Mouse (Mus musculus) G1E (cell line): Measurements from ENCODE around the gene Katnbl1.

Experiments used
- CTCF ChIP-seq: IDR thresholded peaks from 2 replicates; pipeline ENCODE4 v1.5.1; 2012; ENCODE audit warnings: low read depth, low read length, inconsistent platforms, mixed read lengths
- GATA1 ChIP-seq: IDR thresholded peaks from 2 replicates; pipeline ENCODE4 v1.6.1; 2012; ENCODE audit warnings: borderline replicate concordance, low read length, inconsistent platforms, mixed read lengths
- POLR2AphosphoS5 ChIP-seq: IDR thresholded peaks from 2 replicates; pipeline ENCODE4 v1.6.1; 2012; ENCODE audit warnings: low read depth, low read length, inconsistent platforms; ENCODE audit not compliant: insufficient replicate concordance
- TAL1 ChIP-seq: conservative IDR thresholded peaks from 2 replicates; pipeline ENCODE4 v1.6.1; 2012; ENCODE audit warnings: low read depth, low read length, inconsistent platforms, mixed read lengths

DNA sequence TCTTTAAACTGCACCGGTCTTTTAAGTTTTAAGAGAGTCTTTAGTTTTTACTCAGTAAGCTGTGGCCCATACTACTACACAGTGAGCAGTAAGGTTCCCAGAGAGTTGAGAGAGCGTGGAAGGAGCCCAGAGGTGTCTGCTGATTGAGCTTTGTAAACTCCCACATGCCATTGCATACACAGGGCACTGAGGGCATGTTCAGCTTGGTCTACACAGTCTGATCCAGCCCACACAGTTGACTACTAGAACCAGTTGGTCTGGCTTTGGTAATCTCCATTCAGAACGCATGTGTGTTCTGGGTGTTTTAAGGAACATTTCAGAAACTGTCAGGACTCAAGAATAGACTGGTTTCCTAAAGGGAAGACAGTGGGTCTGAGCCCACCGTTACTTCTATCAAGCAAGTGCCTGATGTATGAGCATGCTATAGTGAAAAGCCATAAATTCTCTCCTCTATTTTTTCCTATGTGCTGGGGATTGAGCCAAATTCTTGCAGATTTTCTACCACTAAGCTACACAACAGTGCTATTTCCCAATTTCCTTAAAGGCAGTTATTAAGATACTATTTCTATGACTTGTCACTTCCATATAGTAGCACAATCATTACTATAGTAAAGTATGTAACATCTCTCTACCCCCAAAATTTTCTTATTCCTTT is 12.5 kb downstream of the Katnbl1 start:
- TF ChIP-seq POLR2AphosphoS5 (no peak), GATA1 (no peak), CTCF (no peak), TAL1 (no peak)
